Mouse (Mus musculus) right cerebral cortex, adult 18-20 months (tissue): Measurements from ENCODE around the gene Etv6.
"Not testable (repeated sequence)": the region's sequence is repeated elsewhere in the genome, so short reads cannot be mapped to it uniquely, and the experiment has no call there.

Experiments used
- DNase-seq: peaks from one replicate; pipeline ENCODE4 v3.0.0; 2022; ENCODE audit warnings: mixed read lengths

Gene Etv6

DNA sequence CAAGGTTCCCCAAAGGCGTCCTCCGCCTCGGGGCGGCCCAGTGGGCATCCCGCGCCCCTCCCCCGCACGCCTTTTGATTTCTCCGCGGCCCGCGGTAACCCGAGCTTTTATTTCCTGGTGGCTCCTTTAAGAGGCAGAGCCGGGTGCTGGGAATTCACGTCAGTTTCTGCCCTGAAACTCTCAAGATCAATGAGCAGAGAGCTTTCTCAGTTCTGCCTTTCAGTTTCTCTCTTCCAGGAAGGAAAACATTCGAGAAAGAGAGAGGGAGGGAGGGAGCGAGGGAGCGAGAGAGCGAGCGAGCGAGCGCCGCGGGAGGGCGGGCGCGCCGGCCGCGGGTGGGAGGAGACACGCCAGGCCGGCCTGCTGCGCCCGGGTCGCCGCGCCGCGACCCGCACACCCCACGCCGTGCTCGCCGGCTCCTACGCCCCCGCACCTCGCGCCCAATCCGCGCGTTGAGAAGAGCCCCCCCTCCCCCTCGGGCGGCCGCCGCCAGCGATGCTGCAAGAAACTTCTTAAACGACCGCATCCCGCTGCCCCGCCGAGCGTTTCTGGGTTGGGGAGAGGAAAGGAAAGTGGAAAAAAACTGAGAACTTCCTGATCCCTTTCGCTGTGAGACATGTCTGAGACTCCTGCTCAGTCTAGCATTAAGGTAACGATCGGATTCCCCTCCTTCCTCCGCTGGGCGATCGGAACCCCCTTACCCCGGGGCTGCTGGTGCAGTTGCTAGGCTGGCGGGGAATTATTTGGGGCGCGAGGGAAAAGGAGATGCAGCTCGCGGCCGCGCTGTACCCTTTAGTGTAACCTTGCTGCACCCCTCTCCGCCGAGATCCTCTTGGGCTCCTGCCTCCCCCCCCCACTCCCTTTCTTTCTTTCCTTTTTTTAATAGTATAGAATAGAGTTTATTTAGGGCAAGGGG, at the start of gene Etv6:
TSS of gene Etv6 (plus strand) at position 211 of the 916 bp plus-strand sequence.
- peak; percentile 78 for DNase-seq

DNA sequence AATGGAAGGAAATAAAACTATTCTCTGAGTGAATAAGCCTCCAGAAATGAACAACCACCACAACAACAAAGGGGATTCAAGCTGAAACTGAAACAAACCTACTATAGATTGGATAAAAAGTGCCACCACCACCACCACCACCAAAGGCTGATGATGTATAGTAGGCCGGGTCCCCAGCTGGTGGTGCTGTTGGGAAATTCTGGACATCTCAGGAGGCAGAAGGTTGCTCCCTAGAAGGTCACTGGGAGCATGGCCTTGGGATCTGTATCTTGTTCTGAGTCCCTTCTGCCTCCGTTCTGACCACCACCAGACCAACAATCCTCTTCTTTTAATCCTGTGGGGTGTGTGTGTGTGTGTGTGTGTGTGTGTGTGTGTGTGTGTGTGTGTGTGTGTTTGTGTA, 49.3 kb upstream of the Etv6 start:
- DNase-seq = no peak

DNA sequence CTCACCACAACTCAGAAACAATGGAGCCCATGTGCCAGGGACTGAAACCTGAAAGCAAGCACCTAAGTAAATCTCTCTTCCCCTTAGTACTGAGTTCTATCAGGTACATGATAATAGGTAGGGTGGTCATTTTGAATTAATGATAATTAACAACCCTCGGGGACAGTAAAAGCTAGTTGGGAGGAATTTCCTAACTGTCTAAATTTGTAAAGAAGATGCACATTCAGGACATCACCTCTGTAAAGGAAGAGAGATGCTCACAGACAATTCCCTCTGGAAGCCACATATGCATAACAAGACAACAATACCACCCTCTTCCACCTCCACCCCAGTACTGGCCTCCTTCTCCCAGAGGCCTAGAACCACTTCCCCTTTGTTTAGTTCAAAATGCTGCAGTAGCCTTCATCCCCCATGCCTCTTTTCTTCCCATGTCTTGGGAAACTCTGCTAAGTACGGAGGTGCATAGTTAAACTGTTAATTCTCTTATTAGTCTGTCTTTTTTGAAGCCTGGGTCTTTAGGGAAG, 48.4 kb upstream of the Etv6 start:
- DNase-seq = no peak

DNA sequence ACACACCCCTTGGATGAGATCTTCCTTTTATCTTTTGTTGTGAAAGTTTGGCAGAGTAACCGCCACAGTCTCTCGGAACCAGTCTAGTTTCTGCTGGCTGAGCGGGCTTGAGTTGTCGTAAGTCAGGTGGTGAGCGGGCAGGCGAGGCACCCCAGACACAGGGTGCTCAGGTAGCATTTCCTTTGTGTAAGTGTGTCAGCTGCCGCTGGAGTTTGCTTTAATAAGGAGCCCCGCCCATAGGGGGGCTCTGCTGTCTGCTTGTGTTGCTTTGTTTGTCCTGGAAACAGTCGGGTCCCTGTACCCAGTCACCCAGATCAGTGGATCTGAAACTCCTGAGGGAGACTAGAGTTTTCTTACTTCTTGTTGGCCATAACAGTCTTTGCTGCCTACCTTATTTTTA, 47.5 kb upstream of the Etv6 start:
- DNase-seq = no peak

DNA sequence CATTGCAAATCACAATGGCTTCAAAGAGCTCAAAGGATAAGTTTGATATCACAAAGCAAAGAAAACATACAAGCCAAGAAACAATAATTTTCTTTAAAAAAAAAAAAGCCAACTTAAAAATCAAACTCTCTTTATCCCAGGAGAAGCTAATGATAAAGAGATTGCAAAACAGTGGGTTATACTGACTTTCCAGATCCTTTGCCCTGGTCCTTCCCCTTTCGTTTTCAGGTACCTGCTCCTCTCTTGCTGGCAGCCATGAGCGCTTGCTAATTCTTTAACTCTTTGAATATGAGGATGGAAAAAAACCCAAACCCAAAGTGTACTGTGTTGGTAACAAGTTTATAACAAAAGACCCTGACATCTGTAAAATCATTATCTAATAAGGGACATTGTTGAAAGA, 38.0 kb upstream of the Etv6 start:
- no peak for DNase-seq

DNA sequence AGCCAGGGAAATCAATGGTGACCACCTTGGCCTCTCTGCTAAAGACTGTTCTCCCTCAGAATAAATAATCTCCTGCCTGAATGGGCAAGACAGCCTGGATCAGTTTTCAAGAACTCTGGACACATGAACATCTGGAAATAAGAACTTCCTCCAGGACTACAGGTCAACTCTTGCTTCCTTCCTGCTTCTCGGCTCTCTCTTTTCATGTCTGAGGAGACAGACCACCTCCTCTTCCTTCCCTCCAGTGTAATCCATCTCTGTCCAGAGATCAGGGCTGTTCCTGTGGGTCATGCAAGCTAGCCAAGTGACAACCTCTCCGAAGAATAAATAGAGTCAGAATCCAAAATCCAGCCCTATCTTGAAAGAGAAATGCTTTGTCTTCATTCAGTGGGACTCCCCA, 37.6 kb upstream of the Etv6 start:
- DNase-seq = no peak

DNA sequence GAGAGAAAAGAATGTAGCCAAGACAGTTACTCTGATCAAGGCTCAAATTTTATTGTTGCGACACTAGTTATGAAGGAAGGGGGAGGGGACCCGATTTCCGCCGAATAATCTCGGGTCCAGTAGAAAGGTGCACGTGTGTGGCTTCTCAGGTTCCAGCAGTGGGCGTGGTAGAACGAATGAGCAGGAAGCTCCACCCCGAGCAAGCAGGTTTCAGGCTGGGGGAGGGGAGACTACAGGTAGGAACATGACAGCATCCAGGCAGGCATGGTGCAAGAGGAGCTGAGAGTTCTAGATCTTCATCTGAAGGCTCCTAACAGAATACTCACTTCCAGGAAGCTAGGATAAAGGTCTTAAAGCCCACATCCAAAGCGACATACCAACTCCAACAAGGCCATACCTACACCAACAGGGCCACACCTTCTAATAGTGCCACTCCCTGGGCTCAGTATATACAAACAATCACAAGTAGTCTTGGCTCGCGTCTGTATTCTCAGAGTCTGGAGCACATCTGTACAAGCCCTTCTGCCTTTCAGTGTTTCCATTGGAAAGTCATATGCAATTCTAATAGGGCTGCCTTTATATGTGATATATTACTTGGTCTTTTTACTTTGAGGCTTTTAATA, 20.9 kb upstream of the Etv6 start:
- not testable (repeated sequence) for DNase-seq

DNA sequence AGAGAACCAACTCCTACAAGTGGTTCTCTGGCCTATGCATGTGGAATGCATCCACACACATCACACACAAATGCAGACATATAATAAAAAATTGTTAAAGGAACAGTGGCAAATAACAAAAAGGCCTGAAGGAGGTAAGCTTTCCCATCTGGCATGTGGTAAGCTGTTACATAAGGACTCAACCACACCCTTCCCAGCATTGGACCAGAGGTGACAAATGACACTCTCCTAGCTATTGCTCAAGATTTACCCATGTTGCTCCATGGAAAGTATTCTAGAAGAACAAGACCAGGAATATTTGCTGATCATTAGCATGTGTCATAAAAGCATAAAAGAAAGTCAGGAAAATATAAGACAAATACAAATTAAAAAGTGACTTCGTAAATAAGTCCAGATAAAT, 16.7 kb upstream of the Etv6 start:
- no peak for DNase-seq

DNA sequence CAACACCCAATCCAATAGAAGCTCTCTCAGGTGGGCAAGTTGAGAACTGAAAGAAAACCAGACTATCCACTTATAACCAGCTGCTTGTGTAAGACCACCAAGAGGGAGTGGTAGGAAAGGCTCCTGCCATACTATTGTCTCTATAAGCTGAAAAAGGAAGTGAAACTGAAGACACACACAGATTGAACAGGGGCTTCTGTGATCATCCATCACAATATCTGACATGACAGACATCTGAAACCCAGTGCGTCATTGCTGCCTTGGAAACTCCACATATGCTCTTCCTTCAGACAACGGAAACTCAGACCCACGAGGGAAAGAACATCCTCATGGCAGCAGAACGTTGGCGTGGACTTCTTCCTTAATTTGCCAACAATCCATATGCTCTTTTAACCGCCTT, 14.7 kb upstream of the Etv6 start:
- no peak for DNase-seq

DNA sequence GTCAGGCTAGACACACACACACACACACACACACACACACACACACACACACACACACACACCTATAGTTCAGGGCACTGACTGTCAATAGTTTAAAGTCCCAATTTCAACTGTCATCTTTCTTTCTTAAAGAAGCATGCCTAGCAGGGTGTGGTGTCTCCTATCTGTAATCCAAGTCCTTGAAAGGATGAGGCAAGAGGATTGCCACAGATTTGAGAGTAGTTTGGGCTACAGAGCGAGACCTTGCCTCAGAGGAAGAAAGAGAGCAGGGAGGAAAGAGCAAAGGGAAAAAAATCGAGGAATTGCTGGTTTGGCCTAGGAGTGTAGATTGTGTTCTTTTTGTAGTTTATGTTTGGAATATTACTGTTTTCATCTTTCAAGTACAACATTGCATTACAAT, 9.2 kb upstream of the Etv6 start:
- DNase-seq = no peak

DNA sequence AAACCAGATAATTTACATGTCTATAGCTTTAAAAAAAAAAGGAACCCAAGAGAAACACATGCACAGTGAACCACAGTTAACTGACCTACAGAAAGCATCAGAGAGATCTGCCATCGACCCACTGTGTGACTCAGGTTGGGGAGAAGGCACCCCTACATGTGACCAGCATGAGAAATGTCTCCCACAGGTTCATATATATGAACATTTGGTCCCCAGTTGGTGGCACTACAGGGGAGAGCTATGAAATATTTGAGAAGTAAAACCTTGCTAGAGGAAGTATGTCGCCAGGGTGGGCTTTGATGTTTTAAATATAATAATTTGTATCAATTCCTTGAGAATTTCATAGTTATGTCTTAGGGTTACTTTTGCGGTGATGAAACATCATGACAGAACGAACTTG, 8.5 kb upstream of the Etv6 start:
- DNase-seq = no peak

DNA sequence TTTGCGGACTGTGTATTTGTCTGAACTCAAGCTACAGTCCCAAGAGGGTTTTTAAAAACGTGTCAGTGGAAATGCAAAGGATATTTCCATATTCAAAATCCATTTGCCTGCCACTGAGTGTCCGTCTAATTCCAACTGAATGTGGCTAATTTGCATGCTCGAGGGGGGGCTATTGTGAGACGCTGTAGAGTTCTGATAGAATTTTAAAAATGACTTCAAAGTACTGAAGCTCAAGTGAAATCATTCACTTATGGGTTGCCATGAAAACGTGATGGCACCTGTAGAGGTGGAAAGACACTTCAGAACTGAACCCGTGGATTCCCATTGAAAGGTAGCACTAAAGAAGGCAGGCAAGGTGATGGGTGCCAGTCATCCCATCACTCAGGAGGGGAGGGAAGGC, 3.0 kb upstream of the Etv6 start:
- DNase-seq = no peak

DNA sequence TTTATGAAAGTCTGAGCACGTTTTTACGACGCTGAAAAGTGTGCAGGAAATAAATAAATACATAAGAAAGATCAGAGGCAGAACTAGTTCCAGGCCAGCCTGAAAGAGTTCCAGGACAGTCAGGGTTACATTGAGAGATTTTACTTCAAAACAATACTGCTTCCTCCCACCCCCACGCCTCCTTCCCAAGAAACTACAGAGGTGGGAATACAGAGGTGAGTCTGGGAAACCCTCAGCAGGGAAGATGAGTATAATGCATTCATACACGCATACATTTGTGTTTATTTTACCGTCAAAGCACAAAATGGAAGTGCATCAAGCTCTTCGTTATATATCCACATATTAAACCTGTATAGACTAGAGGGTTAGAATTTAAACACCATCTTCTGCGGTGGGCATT, 1.1 kb upstream of the Etv6 start:
- DNase-seq = no peak

DNA sequence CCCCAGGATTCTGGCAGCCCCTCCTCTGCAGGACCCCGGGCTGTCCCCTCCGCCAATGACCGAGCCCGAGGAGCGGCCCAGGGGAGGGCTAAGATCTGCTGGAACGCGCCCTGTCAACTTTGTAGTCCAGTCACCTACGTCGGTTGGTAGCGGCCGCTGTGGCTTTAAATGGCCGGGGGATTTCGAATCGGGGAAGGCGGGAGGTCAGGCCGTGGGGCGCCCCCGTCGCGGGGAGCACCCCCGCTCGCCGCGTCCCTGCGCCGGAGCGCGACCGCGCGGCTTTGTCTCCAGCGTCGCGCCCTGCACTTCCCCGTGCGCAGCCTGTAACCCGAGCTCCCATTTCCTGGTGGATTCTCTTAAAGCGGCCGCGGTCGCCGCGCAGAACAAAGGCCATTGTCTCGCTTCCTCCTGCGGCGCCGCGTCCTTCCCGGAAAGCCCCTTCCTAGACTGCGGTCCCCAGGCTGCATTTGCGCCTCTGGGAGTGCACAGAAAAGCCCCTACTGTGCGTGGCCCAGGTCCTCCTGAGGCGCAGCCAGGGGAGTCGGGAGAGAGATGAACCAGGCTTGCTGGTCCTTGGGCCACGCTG, 503 bp upstream of the Etv6 start:
- DNase-seq = peak; percentile 77

DNA sequence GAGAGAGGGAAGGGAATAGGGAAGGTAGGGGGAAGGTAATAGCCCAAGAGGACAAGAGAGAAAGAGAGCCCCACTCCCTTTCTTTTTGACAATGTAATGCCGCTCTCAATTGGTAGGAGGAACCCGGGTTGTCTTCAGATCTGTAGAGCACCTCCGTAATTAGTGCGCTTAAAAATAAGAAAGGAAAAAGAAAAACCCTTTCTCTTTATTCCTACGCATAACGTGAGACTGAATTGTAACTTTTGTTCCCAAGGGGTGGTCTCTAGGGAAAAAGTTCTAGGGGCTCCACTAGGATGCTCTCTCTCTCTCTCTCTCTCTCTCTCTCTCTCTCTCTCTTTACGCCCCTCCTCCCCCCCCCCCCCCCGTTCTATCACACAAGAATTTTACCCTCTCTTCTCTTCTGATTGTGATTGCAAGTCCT, 1.0 kb downstream of the Etv6 start:
- DNase-seq = no peak

DNA sequence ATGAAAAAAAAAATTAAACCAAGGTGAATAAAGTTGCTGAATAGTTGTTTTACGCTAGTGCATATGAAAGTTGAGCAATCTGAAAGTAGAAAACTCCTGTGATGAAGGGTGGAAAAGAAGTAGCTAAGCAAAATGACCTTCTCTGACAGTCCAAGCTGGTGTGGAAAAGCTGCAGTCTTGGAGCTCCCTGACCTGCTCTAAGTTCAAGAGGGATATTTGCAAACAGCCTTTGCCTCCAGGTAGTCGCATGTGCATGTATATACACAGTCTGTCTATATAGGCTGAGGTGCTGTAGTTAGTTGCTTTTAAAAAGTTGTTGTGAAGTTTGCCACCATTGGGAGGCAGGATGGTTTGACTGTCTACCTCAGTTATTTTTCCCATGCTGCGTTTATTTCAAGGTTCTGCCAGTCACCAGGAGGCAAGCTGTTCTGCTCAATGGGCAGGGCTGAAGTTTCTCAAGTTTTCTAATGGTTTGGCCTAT, 1.5 kb downstream of the Etv6 start:
- no peak for DNase-seq

DNA sequence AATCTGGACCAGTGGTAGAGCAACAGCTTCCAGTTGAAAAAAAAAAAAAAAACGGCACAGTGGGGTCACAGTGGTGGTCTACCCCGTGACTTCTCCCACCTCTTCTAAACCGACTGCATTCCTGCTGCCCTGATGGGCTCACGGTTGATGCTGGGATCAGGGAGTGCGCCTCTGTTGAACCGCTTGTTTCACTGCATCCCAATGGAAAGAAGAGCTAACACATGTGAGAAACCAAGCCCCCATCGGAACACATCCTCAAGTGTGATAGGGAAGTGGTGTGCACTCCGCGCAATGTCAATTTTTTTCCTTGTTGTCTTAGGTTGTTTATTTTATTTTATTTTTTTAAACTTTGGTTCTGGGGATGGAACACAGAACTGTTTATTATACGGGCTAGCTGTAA, 2.5 kb downstream of the Etv6 start:
- DNase-seq = no peak

DNA sequence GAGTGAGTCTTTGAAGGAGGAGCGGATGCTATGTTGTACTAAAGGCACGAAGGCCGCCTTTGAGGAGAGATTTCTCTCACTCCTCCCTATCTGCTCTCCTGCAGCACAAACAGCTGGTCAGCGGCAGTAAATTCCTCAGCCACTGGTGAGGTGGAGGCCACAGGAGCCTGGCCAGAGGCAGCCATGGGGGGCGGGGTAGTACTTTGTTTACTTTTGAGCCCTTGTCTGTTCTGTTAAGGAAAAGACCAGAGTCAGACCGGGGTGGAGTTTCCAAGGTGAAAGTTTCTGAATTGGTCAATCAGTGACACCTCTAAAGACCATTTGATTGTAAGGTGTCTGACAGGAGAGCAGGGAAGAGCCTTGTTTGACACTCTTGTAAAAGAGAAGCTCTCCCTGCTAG, 3.4 kb downstream of the Etv6 start:
- no peak for DNase-seq

DNA sequence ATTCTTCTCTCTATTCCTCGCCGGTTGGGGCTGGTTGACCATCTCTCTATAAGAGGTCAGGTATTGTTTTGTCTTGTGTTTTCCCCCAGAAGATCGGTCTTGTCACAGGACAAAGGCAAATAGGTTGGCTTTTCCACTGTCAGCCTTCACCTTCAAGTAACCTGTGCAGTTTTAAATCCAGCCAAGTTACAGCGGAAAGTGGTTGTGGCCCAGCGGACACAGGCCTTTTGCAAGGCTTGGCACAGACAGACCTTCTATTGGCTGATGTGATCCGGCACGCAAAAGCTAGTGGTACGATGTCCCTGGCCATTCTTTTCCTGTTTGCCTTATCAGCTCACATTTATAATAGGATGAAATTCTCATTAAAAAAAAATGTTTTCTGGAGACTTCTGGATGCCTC, 3.9 kb downstream of the Etv6 start:
- DNase-seq = no peak

DNA sequence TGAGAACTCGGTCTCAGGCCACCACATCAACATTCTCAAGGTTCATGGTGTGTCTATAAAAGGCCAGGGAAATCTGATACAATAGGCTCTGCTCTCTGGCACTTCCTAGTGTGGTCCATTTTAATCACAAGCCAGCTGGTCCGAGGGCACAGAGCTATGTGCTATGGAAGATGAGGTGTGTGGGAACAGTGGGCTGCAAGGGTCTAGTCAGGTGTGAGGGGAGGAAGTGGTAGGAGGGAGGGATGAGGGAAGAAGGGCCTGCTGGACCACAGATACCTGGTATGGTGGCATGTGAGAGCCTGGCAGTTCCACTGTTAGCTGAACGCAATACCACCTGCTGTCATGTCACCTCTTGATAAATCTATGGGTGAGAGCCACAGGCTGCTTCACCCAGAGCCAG, 4.8 kb downstream of the Etv6 start:
- DNase-seq = no peak

DNA sequence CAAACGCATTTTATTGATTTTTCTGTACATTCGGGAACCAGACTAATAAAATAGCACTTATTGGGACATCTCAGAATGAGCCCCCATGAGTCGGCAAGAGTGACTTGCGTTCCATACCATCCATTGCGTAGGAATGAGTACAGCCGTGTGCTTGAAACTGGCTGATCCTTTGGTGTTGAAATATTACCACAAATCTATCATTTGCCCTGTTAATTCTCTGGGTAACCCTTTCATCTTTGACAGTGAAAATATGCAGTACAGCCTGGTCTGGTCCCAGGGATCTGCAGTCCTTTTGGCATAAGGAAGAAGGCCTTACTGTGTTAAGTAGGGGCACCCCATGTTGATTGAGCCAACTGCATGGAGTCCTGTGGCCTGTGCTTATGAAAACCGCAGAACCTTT, 5.8 kb downstream of the Etv6 start:
- no peak for DNase-seq

DNA sequence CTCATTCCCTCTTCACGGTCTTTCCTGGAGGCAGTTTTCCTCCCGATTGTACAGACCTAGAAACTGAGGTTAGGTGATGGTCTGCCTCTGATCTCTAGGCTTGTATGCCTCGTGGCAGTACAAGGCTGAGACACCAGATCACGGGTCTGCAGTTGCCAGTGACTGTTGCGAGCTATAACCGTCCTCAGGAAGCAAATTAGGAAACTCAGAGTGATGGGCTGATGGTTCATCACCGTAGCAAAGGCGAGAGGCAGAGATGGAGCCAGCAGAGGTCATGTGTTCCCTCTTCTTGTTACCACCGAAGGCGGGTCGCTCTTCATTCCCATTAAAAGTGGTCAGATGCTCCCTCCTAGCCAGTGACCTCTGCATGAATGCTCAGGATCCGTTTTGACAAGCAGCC, 6.4 kb downstream of the Etv6 start:
- no peak for DNase-seq

DNA sequence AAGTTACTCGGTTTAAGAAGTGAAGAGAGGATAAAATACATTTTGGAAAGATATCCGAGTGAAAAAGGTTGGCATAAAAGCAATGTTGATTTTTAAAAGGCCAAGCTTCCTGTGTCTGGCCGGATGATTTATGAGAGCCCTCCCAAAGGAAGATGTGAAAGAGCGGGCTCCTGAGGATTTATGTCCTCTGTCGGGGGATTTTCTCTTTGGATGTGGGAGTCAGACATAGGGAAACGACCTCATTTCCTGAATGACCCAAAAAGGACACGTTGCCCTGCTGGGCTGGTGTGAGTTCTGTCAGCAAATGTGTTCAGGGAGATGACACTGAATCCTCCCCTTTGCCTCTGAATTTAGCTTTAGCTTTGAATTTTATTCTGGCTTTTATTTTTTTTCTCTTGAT, 8.0 kb downstream of the Etv6 start:
- DNase-seq = no peak
